8 mouse cellular contexts compared by ENCODE assay signal in genomic region chr13:58129687-58130246, GRCm38 (mm10). TPM values are rescaled to one million over a fixed set of nuclear protein-coding genes. Genes with fewer than 3 reads are reported as not detected.
DNase-seq lines count a peak whose midpoint lies in the region; ATAC-seq and TF ChIP-seq lines count a peak whose summit lies in the region.

No protein-coding gene starts in this region.

- H3K4me2 ChIP-seq in liver, embryonic 13.5 days: peak overlapping the region; percentile 83

- H3K9ac ChIP-seq in heart, adult 2 months (ENCODE audit: low read depth, low read length): peak overlapping the region; percentile 95
- H3K9ac ChIP-seq in liver, embryonic 13.5 days: peak overlapping the region; percentile 99

- WGBS in heart, adult 2 months: 29% methylated on average over 4 of the region's 4 CpGs
- WGBS in liver, embryonic 13.5 days (ENCODE audit: insufficient replicate concordance): 18% methylated on average over 4 of the region's 4 CpGs

- no peak for TF ChIP-seq POLR2A in heart, adult 2 months (IDR thresholded peaks at IDR 0.05; ENCODE audit: insufficient read depth, low read depth, low read length)
- TF ChIP-seq POLR2A in embryonic fibroblast, embryonic 13.5 days (IDR thresholded peaks at IDR 0.05; ENCODE audit: low read depth, low read length): peak; percentile 39

- intact Hi-C loops in heart, adult 2 months (cut with DNase I): loop anchor here (1.0 to 10.0 kb wide), 2 partner anchors 28 to 275 kb away; partner anchors contain the start of genes Hnrnpk, Idnk and Rmi1
- intact Hi-C loops in heart, postnatal 14 days (cut with DNase I): no loop called here

- no peak for ATAC-seq in liver, embryonic 13.5 days (ENCODE audit: low read depth)

- H3K79me2 ChIP-seq in heart, adult 2 months (replicated peaks; ENCODE audit: control insufficient read depth, insufficient read depth, low read length): peaks cover 3% of the 10 kb centered on the region

- peak overlapping the region; percentile 100 for H3K27ac ChIP-seq in heart, adult 2 months
- peak overlapping the region; percentile 90 for H3K27ac ChIP-seq in embryonic fibroblast, embryonic 13.5 days (ENCODE audit: insufficient read depth, low read length)
- peak overlapping the region; percentile 96 for H3K27ac ChIP-seq in liver, embryonic 13.5 days

- no peaks in the 10 kb centered on the region for H3K9me3 ChIP-seq in liver, embryonic 13.5 days (replicated peaks)

- no peak for TF ChIP-seq EP300 in heart, adult 2 months (IDR thresholded peaks at IDR 0.05; ENCODE audit: insufficient read depth, low read depth, low read length)

- no peak for TF ChIP-seq CTCF in heart, adult 2 months (IDR thresholded peaks at IDR 0.05)
- no peak for TF ChIP-seq CTCF in embryonic fibroblast, embryonic 13.5 days (IDR thresholded peaks at IDR 0.05; ENCODE audit: borderline replicate concordance, insufficient read depth, low read length)

- H3K4me3 ChIP-seq in heart, adult 2 months: peak overlapping the region; percentile 94
- H3K4me3 ChIP-seq in embryonic fibroblast, embryonic 13.5 days (ENCODE audit: insufficient read depth, low read length): peak overlapping the region; percentile 47
- H3K4me3 ChIP-seq in liver, embryonic 13.5 days (replicated peaks): peak overlapping the region; percentile 97

- no peak for DNase-seq in heart, adult 2 months
- no peak for DNase-seq in heart, postnatal 14 days
- DNase-seq in A20 (ENCODE audit: low read depth, low spot score): peak; percentile 61
- DNase-seq in liver, embryonic 13.5 days: no peak
- no peak for DNase-seq in layer of hippocampus, adult 8-10 months (ENCODE audit: low spot score in 2 of 2)
- DNase-seq in gastrocnemius, postnatal 4 days (ENCODE audit: low spot score in 2 of 2): no peak
- DNase-seq in retina, postnatal 1 day: no peak

- H3K4me1 ChIP-seq in heart, adult 2 months (ENCODE audit: control insufficient read depth, insufficient read depth, low read length): peaks cover 4% of the 10 kb centered on the region
- H3K4me1 ChIP-seq in embryonic fibroblast, embryonic 13.5 days (ENCODE audit: control insufficient read depth, insufficient read depth, low read length): peaks cover 10% of the 10 kb centered on the region
- H3K4me1 ChIP-seq in liver, embryonic 13.5 days (replicated peaks): peaks cover 26% of the 10 kb centered on the region

- H3K36me3 ChIP-seq in heart, adult 2 months (ENCODE audit: control insufficient read depth, insufficient read depth, low read length): peaks cover 6% of the 10 kb centered on the region
- H3K36me3 ChIP-seq in liver, embryonic 13.5 days: peaks cover 18% of the 10 kb centered on the region

- H3K27me3 ChIP-seq in heart, adult 2 months (ENCODE audit: control insufficient read depth, insufficient read depth, low read length): no peaks in the 10 kb centered on the region
- no peaks in the 10 kb centered on the region for H3K27me3 ChIP-seq in liver, embryonic 13.5 days

RNA-seq across cellular contexts. Expression of gene Hnrnpa0, which starts 1.4 kb away (rescaled TPM):
- total RNA-seq in heart, adult 2 months (2021): 10 to 100 TPM; 66.6 to 67.4 TPM
- 21.7 and 25.2 TPM in 2 replicates for polyA plus RNA-seq in heart, adult 2 months (2012; rRNA removed)
- 10 to 100 TPM; 87.3 to 92.4 TPM for total RNA-seq in heart, postnatal 14 days (2021)
- polyA plus RNA-seq in embryonic fibroblast, embryonic 13.5 days (2011; ENCODE audit: insufficient read length, low read depth, missing spikeins): 188 and 202 TPM in 2 replicates
- 12.5 and 15.3 TPM in 2 replicates for polyA plus RNA-seq in liver, embryonic 13.5 days (2015; fragmentation: Nextera tagmentation; extraction: Ambion mirVana)
- total RNA-seq in layer of hippocampus, adult 8-10 months (2022): 100 to 1,000 TPM in 2 of 4 experiments, 10 to 100 TPM in 2; 91.1 to 119 (median 106) TPM
- 100 to 1,000 TPM; 134 TPM for total RNA-seq in gastrocnemius, postnatal 4 days (2021)

RNA-seq across cellular contexts. Expression of gene Klhl3, which starts 16.4 kb away (rescaled TPM):
- total RNA-seq in heart, adult 2 months (2021): 1 to 10 TPM; 2.1 to 2.7 TPM
- polyA plus RNA-seq in heart, adult 2 months (2012; rRNA removed): 4.3 and 6.7 TPM in 2 replicates
- 1 to 10 TPM; 3.7 to 4.1 TPM for total RNA-seq in heart, postnatal 14 days (2021)
- polyA plus RNA-seq in embryonic fibroblast, embryonic 13.5 days (2011; ENCODE audit: insufficient read length, low read depth, missing spikeins): 0.43 and 0.53 TPM in 2 replicates
- polyA plus RNA-seq in liver, embryonic 13.5 days (2015; fragmentation: Nextera tagmentation; extraction: Ambion mirVana): 0.79 and 0.91 TPM in 2 replicates
- 10 to 100 TPM; 33.8 to 50.3 (median 42.2) TPM for total RNA-seq in layer of hippocampus, adult 8-10 months (2022)
- 1 to 10 TPM; 2.9 to 3.7 TPM for total RNA-seq in gastrocnemius, postnatal 4 days (2021)

RNA-seq across cellular contexts. Expression of gene Idnk, which starts 27.7 kb away (rescaled TPM):
- total RNA-seq in heart, adult 2 months (2021): 10 to 100 TPM; 22.3 to 24.0 TPM
- 13.9 and 14.8 TPM in 2 replicates for polyA plus RNA-seq in heart, adult 2 months (2012; rRNA removed)
- total RNA-seq in heart, postnatal 14 days (2021): 10 to 100 TPM; 18.3 to 22.4 TPM
- 20.0 and 27.7 TPM in 2 replicates for polyA plus RNA-seq in embryonic fibroblast, embryonic 13.5 days (2011; ENCODE audit: insufficient read length, low read depth, missing spikeins)
- polyA plus RNA-seq in liver, embryonic 13.5 days (2015; fragmentation: Nextera tagmentation; extraction: Ambion mirVana): 21.8 and 26.3 TPM in 2 replicates
- 10 to 100 TPM; 29.5 to 39.2 (median 33.4) TPM for total RNA-seq in layer of hippocampus, adult 8-10 months (2022)
- total RNA-seq in gastrocnemius, postnatal 4 days (2021): 10 to 100 TPM; 10.8 to 13.9 TPM

Comparison
In these comparisons a context has a peak if more than half of its experiments do, and no peak if none do; other contexts are left out.
1. H3K4me3 ChIP-seq: peak in every context shown above with its lines; median percentile 97 in liver, embryonic 13.5 days; 94 in heart, adult 2 months; 47 in embryonic fibroblast, embryonic 13.5 days.
2. RNA of gene Klhl3, which starts 16.4 kb away (total RNA-seq): 33.8 to 50.3 TPM in layer of hippocampus, adult 8-10 months; 3.7 to 4.1 TPM in heart, postnatal 14 days, 2.9 to 3.7 TPM in gastrocnemius, postnatal 4 days and 2.1 to 2.7 TPM in heart, adult 2 months; every median in the first group is over 4 times any median in the second.
3. Peak in every context shown above with its lines, with median percentiles within 50 percentile points of each other: H3K27ac ChIP-seq.